Mouse (Mus musculus): ENCODE measurements around the gene Me1. TPM values are rescaled to one million over a fixed set of nuclear protein-coding genes. Genes with fewer than 3 reads are reported as not detected.

Me1 gene
- polyA plus RNA-seq, 1 experiment from 2014 or later, result 21.7 TPM

DNA sequence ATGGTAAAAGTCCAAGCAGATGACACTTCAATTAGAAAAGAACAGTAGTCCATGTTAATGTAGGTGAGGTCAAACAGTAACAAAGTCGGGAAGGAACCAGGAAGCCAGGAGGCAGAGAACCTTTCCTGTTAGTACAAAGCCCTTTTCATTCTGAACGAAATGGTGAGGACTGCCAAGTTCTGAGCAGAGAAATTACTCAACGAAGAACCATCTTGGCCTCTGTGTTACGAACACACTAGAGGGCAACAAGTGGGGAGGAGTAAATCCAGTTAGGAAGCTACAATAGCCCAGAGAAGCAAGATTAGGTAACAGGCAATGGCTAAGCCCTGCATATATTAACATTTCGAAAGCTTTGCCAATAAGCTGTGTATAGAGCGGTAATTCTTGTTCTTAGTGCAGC is 57.0 kb downstream of the Me1 start:
- no peaks in the 10 kb centered on the region for H3K36me3 ChIP-seq (ENCODE audit: insufficient read depth, low read length)
- no peak overlapping the region for H3K27ac ChIP-seq
- no peak overlapping the region for H3K4me2 ChIP-seq (ENCODE audit: low read length)
- no peaks in the 10 kb centered on the region for H3K4me1 ChIP-seq (replicated peaks; ENCODE audit: insufficient read depth, low read length)
- H3K9me3 ChIP-seq (replicated peaks; ENCODE audit: low read length), result no peaks in the 10 kb centered on the region
- TF ChIP-seq CTCF (IDR thresholded peaks at IDR 0.05; ENCODE audit: low read depth), result no peak
- WGBS, result 72% methylated on average over 6 of the region's 6 CpGs
- no peak for DNase-seq (ENCODE audit: low spot score)
- H3K27me3 ChIP-seq (ENCODE audit: insufficient read depth, low read length), result no peaks in the 10 kb centered on the region
- no peak overlapping the region for H3K9ac ChIP-seq (ENCODE audit: low read depth, low read length)
- no peak overlapping the region for H3K4me3 ChIP-seq (replicated peaks; ENCODE audit: low read depth, low read length)
- ATAC-seq (replicated peaks; ENCODE audit: low FRiP score, low read depth), result no peak

DNA sequence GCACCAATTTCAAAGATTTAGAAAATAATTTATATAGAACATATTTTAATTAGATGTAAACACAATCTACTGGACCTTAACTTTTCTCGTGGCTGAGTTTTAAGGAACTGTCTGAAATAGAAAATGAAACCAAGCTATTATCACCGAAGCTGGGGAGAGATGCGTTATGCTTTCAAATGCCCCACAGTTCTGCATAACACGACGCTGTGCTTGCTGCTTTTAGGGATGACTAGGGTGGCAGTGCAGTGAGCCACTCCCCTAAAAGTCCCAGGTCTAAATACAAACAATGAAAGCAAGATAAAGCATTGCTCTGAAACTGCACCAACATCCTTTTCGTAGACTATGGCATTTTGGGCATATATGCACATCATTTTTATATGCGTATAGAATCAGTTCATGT is 64.6 kb downstream of the Me1 start:
- no peaks in the 10 kb centered on the region for H3K36me3 ChIP-seq (ENCODE audit: insufficient read depth, low read length)
- DNase-seq (ENCODE audit: low spot score), result no peak
- H3K4me1 ChIP-seq (replicated peaks; ENCODE audit: insufficient read depth, low read length), result no peaks in the 10 kb centered on the region
- TF ChIP-seq CTCF (IDR thresholded peaks at IDR 0.05; ENCODE audit: low read depth), result no peak
- no peak overlapping the region for H3K4me3 ChIP-seq (replicated peaks; ENCODE audit: low read depth, low read length)
- no peak overlapping the region for H3K27ac ChIP-seq
- H3K9ac ChIP-seq (ENCODE audit: low read depth, low read length), result no peak overlapping the region
- no peak for ATAC-seq (replicated peaks; ENCODE audit: low FRiP score, low read depth)
- H3K9me3 ChIP-seq (replicated peaks; ENCODE audit: low read length), result no peaks in the 10 kb centered on the region
- no peak overlapping the region for H3K4me2 ChIP-seq (ENCODE audit: low read length)
- H3K27me3 ChIP-seq (ENCODE audit: insufficient read depth, low read length), result no peaks in the 10 kb centered on the region
- 80% methylated on average over 7 of the region's 7 CpGs for WGBS

DNA sequence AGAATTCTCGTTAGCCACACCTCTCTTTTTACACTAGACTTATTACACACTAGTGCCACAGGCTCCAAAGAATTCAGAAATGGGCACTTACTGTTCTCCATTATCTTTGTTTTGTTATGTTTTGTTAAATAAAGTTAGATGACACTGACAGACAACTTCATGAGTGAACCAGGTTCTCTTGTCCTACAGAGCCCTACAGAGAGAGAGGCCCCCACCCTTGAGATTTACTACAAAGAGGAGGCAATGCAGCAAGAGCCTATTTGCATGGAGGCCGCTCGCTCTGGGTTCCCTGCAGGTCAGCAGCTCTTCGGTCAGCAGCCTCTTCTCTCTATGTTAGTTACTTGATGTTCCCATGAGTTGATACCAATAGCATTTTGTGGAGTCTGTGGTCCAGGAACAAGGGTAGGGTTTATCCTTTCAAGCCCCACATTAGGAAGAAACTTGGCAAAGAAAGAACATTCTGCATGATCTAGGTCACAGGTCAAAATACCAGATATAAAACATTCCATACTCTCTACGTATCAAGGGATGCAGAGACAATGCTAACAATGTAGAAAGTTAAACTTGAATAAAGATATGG is 65.3 kb downstream of the Me1 start:
- WGBS, result 79% methylated on average over 5 of the region's 5 CpGs
- ATAC-seq (replicated peaks; ENCODE audit: low FRiP score, low read depth), result no peak

DNA sequence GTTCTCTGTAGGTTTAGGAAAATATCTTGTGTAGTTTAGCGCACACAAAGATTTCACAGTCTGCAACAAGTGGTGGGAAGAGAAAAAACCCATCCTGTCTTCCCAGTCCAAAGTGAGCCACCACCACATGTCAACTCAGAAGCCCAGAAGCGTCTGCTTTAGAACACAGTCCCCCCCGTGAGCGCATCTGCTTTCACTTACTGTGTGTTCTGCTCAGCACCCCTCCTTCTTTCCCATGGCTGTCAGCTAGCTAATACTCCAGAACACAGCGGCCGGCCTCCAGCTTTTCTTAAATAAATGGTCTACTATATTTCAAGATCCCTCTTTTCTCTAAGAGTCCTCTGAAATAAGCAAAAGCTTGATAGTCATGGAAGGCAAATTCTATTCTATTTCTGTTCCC is 66.4 kb downstream of the Me1 start:
- Histone ChIP-seq H3K36me3 (ENCODE audit: insufficient read depth, low read length) (no peaks in the 10 kb centered on the region), H3K4me2 (ENCODE audit: low read length) (no peak overlapping the region), H3K9me3 (replicated peaks; ENCODE audit: low read length) (no peaks in the 10 kb centered on the region), H3K4me3 (replicated peaks; ENCODE audit: low read depth, low read length) (no peak overlapping the region), H3K27ac (no peak overlapping the region), H3K27me3 (ENCODE audit: insufficient read depth, low read length) (no peaks in the 10 kb centered on the region), H3K9ac (ENCODE audit: low read depth, low read length) (no peak overlapping the region), H3K4me1 (replicated peaks; ENCODE audit: insufficient read depth, low read length) (no peaks in the 10 kb centered on the region)
- 81% methylated on average over 6 of the region's 6 CpGs for WGBS
- ATAC-seq (replicated peaks; ENCODE audit: low FRiP score, low read depth) (no peak), DNase-seq (ENCODE audit: low spot score) (no peak)
- TF ChIP-seq CTCF (IDR thresholded peaks at IDR 0.05; ENCODE audit: low read depth), result no peak

More for the DNA sequence above, 65.3 kb downstream of the Me1 start:
- no peak for TF ChIP-seq CTCF (IDR thresholded peaks at IDR 0.05; ENCODE audit: low read depth)
- Histone ChIP-seq H3K4me2 (ENCODE audit: low read length) (no peak overlapping the region), H3K36me3 (ENCODE audit: insufficient read depth, low read length) (no peaks in the 10 kb centered on the region), H3K27ac (no peak overlapping the region), H3K27me3 (ENCODE audit: insufficient read depth, low read length) (no peaks in the 10 kb centered on the region), H3K4me1 (replicated peaks; ENCODE audit: insufficient read depth, low read length) (no peaks in the 10 kb centered on the region), H3K9ac (ENCODE audit: low read depth, low read length) (no peak overlapping the region), H3K4me3 (replicated peaks; ENCODE audit: low read depth, low read length) (no peak overlapping the region), H3K9me3 (replicated peaks; ENCODE audit: low read length) (no peaks in the 10 kb centered on the region)
- DNase-seq (ENCODE audit: low spot score), result peak; percentile 26

DNA sequence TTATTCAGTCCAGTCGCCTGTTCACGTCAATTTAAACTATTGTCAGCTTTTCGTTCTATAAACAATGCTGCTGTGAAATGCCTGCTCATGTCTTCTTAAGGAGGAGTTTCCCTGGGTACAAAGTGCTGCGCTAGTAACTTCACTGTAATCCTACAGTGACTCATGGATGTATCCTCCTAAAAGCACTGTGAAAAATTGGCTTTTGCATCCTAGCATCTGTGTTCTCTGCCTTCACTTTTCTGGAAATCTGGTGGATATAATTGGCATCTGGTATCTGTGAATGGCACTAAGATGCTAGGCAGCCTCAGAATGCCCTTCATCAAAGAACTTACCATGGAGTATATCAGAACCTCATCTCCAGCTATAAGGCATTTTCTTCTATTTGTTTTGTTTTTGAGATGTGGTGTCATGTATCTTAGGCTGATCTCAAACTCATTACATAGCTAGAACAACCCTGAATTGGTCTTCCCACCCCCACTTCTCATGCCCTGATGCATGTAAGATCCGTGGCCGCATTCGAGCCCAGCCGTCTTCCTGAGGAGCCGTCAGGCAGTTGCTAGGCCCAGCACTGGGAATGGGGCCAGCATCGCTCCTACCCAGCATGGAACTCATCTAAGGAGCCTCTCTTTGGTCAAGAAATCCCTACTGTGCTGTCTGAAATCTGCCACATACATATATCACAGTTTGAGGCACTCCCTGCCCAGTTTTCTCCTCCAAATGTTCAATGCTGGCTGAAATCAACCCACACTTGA is 67.8 kb downstream of the Me1 start:
- Histone ChIP-seq H3K36me3 (ENCODE audit: insufficient read depth, low read length) (no peaks in the 10 kb centered on the region), H3K4me1 (replicated peaks; ENCODE audit: insufficient read depth, low read length) (no peaks in the 10 kb centered on the region), H3K9ac (ENCODE audit: low read depth, low read length) (no peak overlapping the region), H3K4me2 (ENCODE audit: low read length) (no peak overlapping the region), H3K9me3 (replicated peaks; ENCODE audit: low read length) (no peaks in the 10 kb centered on the region), H3K4me3 (replicated peaks; ENCODE audit: low read depth, low read length) (no peak overlapping the region), H3K27ac (no peak overlapping the region), H3K27me3 (ENCODE audit: insufficient read depth, low read length) (no peaks in the 10 kb centered on the region)
- ATAC-seq (replicated peaks; ENCODE audit: low FRiP score, low read depth), result no peak
- WGBS, result 88% methylated on average over 10 of the region's 10 CpGs
- no peak for TF ChIP-seq CTCF (IDR thresholded peaks at IDR 0.05; ENCODE audit: low read depth)
- DNase-seq (ENCODE audit: low spot score), result no peak

DNA sequence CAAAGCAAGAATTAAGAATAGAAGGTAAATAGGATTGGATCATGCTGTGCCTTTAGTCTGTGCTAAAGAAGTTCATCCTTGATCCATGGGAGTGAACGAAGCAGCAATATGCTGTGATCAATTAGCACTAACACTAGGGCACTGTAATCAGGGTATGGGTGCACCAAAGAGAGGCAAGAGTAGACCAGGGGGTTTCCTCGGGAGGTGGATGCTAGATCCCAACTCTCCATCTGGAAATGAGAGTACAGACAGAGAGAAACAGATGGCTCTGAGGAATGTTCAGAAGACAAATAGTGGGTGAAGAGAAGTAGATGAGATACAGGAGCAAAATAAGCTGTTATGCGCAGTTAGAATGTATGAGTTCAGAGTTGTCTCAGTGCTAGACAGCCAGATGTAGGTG is 68.8 kb downstream of the Me1 start:
- TF ChIP-seq CTCF (IDR thresholded peaks at IDR 0.05; ENCODE audit: low read depth), result no peak
- Histone ChIP-seq H3K4me2 (ENCODE audit: low read length) (no peak overlapping the region), H3K9ac (ENCODE audit: low read depth, low read length) (no peak overlapping the region), H3K27ac (no peak overlapping the region), H3K4me3 (replicated peaks; ENCODE audit: low read depth, low read length) (no peak overlapping the region), H3K9me3 (replicated peaks; ENCODE audit: low read length) (no peaks in the 10 kb centered on the region), H3K36me3 (ENCODE audit: insufficient read depth, low read length) (no peaks in the 10 kb centered on the region), H3K27me3 (ENCODE audit: insufficient read depth, low read length) (no peaks in the 10 kb centered on the region), H3K4me1 (replicated peaks; ENCODE audit: insufficient read depth, low read length) (no peaks in the 10 kb centered on the region)
- 82% methylated on average over 3 of the region's 3 CpGs for WGBS
- DNase-seq (ENCODE audit: low spot score), result no peak
- ATAC-seq (replicated peaks; ENCODE audit: low FRiP score, low read depth), result no peak
